Mouse (Mus musculus): ENCODE results near the gene Crtac1. TPM values are rescaled to one million over a fixed set of nuclear protein-coding genes. Genes with fewer than 3 reads are reported as not detected.

The Crtac1 gene
- total RNA-seq, 2 experiments from 2014 or later: 0.17 TPM; not detected in 1

GRCm38 (mm10) chr19:42284178-42284577 lies 147.4 kb downstream of the Crtac1 start:
- intact Hi-C loops (cut with DNase I): no loop called here
- no peak for DNase-seq
- no peak for TF ChIP-seq CTCF (IDR thresholded peaks at IDR 0.05)
- Histone ChIP-seq H3K4me3 (no peak overlapping the region), H3K27ac (no peak overlapping the region)

GRCm38 (mm10) chr19:42279611-42280010 lies 152.0 kb downstream of the Crtac1 start:
- Histone ChIP-seq H3K27ac (no peak overlapping the region), H3K4me3 (no peak overlapping the region)
- intact Hi-C loops (cut with DNase I): no loop called here
- TF ChIP-seq CTCF (IDR thresholded peaks at IDR 0.05): no peak
- DNase-seq: no peak

DNA sequence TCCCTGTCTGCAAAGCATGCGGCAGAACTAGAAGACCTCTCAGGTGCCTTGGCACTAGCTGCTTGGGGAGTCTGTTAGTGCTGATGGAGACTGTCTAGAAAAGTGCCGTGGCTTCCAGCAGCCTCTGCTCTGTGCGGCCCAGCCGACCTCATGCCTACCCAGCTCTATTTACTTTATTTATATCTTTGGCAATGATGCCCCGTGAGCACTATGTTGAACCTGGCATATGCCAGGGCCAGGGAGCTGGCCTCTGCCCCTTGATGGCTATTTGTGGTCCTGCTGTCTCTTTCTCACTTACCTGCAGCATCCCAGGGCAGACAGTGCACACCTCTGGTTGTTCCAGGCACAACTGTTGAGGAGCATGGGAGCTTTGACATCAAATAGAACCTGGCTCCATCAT lies 153.1 kb downstream of the Crtac1 start:
- no peak overlapping the region for H3K4me3 ChIP-seq
- TF ChIP-seq CTCF (IDR thresholded peaks at IDR 0.05): no peak
- intact Hi-C loops (cut with DNase I): no loop called here
- peak overlapping the region; percentile 40; the same call in 1 of the 2 replicates for H3K27ac ChIP-seq
- DNase-seq: peak; percentile 68

GRCm38 (mm10) chr19:42277288-42277687 lies 154.3 kb downstream of the Crtac1 start:
- intact Hi-C loops (cut with DNase I): no loop called here
- DNase-seq: no peak
- no peak overlapping the region for H3K27ac ChIP-seq
- no peak overlapping the region for H3K4me3 ChIP-seq
- TF ChIP-seq CTCF (IDR thresholded peaks at IDR 0.05): no peak

GRCm38 (mm10) chr19:42272003-42272963 lies 159.3 kb downstream of the Crtac1 start:
- H3K27ac ChIP-seq: no peak overlapping the region
- intact Hi-C loops (cut with DNase I): loop anchor here (1.0 kb wide), 1 partner anchor 55 kb away; no protein-coding TSS in a partner anchor
- no peak overlapping the region for H3K4me3 ChIP-seq
- TF ChIP-seq CTCF (IDR thresholded peaks at IDR 0.05): peak; percentile 87
- DNase-seq: peak; percentile 80

DNA sequence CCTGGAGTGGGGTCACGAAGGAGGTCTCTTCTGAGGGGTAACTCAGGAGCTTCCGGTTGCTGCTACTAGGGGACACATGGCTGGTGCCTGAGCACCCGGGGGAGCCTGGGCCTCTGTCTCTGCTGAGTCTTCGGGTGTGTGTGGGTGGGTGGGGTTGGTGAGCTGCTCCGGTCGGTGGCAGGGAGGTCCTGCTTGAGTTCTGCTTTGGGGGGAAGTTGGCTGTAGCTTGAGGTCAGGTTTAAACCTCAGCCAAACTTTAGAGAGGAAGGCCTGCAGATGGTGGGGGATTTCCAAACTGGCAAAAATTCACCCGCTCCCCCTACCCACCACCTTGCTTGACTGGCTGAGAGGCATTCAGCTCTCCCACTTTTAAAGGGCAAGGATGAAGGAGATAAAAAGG lies 160.4 kb downstream of the Crtac1 start:
- no peak for TF ChIP-seq CTCF (IDR thresholded peaks at IDR 0.05)
- DNase-seq: no peak
- Histone ChIP-seq H3K27ac (no peak overlapping the region), H3K4me3 (no peak overlapping the region)
- intact Hi-C loops (cut with DNase I): no loop called here

- intact Hi-C loops (cut with DNase I): no loop called here
- H3K4me3 ChIP-seq: no peak overlapping the region
- no peak overlapping the region for H3K27ac ChIP-seq
- DNase-seq: no peak
- TF ChIP-seq CTCF (IDR thresholded peaks at IDR 0.05): no peak
Measured at GRCm38 (mm10) chr19:42270119-42270518, 161.5 kb downstream of the Crtac1 start.

- H3K4me3 ChIP-seq: peak overlapping the region; percentile 53
- intact Hi-C loops (cut with DNase I): no loop called here
- TF ChIP-seq CTCF (IDR thresholded peaks at IDR 0.05): no peak
- DNase-seq: no peak
- H3K27ac ChIP-seq: no peak overlapping the region
Measured at GRCm38 (mm10) chr19:42268337-42268736, 163.2 kb downstream of the Crtac1 start.

DNA sequence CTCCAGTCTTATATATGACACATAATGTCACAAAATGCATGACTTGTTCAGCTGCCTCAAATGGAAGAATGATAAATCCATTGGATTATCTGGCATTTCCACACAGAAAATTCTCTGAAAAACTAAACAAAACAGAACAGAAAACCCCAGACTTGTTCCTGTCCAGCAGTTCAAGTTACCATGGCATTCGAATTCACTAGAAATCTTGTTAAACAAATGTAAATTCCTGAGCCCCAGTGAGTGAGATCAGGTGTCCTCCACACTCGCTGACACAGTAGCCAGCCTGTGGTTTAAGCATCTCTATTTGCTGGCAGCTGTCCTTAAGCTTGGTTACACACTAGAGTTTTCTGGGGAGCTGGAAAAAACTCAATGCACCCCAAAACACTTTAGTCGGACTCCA lies 168.1 kb downstream of the Crtac1 start:
- Histone ChIP-seq H3K4me3 (no peak overlapping the region), H3K27ac (no peak overlapping the region)
- intact Hi-C loops (cut with DNase I): no loop called here
- TF ChIP-seq CTCF (IDR thresholded peaks at IDR 0.05): no peak
- no peak for DNase-seq

DNA sequence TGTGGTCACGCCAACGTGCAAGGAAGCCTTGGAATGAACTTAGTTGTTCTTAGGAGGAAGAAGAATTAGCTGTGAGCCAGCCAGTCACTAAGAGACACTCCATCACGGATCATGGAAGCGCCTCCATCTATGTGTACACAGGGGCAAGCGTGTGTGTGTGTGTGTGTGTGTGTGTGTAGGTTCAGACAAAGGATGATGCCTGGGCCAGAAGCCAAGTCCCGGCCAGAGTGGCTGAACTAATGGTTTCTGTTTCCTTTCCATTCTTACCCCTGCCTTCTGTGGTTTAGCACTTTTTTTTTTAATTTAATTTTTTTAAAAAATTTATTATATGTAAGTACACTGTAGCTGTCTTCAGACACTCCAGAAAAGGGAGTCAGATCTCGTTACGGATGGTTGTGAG lies 171.1 kb downstream of the Crtac1 start:
- TF ChIP-seq CTCF (IDR thresholded peaks at IDR 0.05): no peak
- no peak overlapping the region for H3K4me3 ChIP-seq

DNA sequence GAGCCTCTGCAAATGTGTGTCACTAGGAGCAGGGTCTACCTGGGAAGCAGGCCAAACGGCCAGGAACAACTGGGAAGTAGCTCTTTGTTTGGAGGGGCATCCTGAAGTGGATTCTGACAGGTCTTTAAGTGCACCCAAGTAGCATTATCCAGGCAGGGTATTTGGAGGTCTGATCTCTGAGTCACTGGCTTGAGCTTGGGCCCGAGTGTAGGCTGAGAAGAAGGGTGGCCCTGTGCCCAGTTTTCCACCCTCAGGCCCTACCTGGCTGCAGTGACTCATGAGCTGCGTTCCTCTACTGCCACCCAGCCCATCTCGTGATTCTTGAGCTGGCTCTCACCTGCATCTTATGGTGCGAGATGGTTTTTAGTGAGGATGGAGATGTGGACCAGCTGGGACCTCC lies 173.0 kb downstream of the Crtac1 start:
- no peak for TF ChIP-seq CTCF (IDR thresholded peaks at IDR 0.05)
- intact Hi-C loops (cut with DNase I): no loop called here
- no peak overlapping the region for H3K27ac ChIP-seq
- DNase-seq: no peak
- H3K4me3 ChIP-seq: no peak overlapping the region

More for the DNA sequence above, 171.1 kb downstream of the Crtac1 start:
- DNase-seq: no peak
- intact Hi-C loops (cut with DNase I): no loop called here
- H3K27ac ChIP-seq: no peak overlapping the region

DNA sequence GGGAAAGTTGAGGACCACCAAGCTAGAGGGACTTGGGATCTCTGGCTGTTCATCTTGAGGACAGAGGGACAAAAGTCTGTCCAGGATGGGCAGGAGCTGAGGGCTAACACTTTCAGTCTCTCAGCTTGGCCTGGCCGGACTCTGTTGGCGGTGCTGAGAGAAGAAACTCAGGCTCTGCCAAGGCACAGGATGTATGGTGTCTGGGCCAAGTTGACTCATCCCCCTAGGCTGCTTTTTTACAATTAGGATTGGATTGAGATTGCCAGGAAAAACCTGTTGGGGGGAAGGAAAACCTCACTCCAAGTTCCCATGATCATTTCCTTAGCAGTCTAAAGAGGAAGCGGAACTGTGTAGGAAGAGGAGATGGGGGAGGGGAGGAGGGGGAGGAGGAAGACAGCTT lies 173.6 kb downstream of the Crtac1 start:
- no peak for TF ChIP-seq CTCF (IDR thresholded peaks at IDR 0.05)
- DNase-seq: no peak
- intact Hi-C loops (cut with DNase I): no loop called here
- Histone ChIP-seq H3K4me3 (no peak overlapping the region), H3K27ac (no peak overlapping the region)

DNA sequence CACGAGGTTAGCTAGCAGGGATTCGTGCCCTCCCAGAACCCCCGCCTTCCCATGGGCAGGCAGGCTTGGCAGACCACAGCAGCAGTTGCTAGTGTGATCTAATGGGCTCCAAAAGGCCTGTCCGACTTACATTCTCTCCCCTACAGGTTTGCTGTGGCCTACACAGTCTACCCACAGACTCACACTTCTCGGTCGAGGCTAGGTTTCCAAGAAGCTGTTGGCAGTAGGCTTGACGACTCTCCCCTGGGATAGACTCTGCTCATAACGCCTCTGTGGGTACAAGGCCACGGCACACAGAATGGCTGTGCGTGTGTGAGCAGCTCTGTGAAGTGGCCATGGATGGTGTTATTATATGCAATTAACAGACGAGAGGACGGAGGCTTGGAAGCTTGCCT lies 174.3 kb downstream of the Crtac1 start:
- H3K4me3 ChIP-seq: no peak overlapping the region
- H3K27ac ChIP-seq: no peak overlapping the region
- DNase-seq: no peak
- intact Hi-C loops (cut with DNase I): no loop called here
- no peak for TF ChIP-seq CTCF (IDR thresholded peaks at IDR 0.05)

Measured in gastrocnemius, adult 2 months (tissue).